Mouse (Mus musculus) thymus, postnatal 25 days (tissue): ENCODE data around the gene Anapc10.
"Not testable (repeated sequence)": the region's sequence is repeated elsewhere in the genome, so short reads cannot be mapped to it uniquely, and the experiment has no call there.

Source experiments
- DNase-seq: peaks from one replicate; pipeline ENCODE4 v3.0.0; 2022

Anapc10 gene

DNA sequence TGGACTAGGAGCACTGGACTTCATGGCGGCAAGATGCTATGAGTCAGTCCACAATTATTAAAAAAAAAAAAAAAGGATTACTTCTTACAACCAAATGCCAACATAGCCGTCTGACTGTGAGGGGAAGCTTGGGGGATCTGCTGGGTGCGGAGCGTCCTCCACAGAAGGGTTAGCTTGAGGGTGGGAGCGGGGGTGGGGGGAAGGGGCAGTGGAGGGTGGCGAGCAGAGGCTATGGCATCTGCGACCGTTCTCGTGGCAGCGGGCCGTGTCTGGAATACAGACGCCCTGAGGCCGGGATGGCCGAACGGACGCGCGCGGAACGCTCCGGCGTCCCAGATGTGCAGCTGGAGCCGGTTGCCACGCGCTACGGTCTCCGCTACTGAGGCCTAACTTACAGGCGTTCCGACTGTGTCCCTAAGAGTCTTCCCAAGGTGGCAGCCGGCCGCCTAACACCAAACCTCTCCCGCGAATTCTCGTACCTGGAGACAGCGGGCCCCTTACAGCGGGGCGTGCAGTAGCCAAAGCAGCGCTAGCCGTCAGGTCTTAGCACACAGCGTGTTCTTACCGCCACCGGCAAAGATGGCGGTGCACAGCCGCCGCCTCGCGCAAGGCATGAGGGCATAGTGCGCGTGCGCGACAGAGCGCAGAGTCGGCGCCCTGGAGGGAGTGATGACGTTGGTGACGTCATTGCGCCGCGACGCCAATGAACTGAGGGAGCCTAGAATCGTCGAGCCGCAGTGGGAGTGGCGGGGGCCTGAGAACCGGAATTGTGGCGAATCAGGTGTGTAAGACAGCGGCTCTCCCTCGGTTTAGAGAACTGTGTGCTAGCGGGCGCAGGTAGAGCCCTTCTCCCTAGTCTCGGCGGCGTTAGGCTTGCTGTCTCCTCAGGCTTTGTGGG is at the start of gene Anapc10, which contains the start of gene Abce1:
Gene Anapc10 (plus strand): TSS at position 757 of the 898 bp plus-strand sequence.
Gene Abce1 (minus strand): TSS at position 677 of the 898 bp plus-strand sequence.
- DNase-seq = peak; percentile 98

DNA sequence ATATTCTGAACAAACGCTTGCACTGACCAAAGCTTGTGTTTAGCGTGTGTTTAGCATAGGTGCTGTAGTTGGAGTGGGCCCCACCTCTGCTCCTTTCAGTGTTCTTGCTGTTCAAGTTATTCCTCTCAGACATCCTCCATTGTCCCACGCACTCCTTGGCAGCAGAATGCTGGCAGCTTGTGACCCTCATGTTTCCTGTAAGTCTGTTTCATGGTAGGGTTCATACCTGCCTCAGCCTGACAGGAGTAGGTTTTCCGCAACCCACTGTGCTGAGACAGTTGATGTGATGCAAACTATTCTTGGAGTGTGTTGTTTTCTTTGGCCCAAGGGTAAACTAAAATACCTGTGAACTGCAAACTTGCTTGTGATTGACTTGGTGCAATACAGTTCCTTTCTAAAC is 35.2 kb upstream of the Anapc10 start:
- no peak for DNase-seq

DNA sequence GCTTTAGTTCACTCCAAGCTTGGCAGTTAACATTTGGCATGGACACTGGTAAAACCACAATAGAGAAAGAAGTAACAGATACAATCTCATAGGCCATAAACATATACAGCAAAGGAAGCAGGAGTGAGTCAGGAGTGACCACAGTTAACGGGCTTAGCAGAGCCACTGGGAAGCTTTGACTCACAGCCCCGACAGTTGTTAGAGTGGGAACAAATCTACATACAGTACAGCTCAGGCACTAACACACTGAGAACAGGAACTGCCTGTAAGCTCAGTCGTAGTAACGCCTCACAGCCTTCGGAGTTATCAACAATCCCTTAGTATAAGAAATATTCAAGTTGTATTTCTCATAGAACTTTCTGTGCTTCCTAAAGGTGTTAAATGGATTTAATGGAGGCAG is 32.6 kb upstream of the Anapc10 start:
- no peak for DNase-seq

DNA sequence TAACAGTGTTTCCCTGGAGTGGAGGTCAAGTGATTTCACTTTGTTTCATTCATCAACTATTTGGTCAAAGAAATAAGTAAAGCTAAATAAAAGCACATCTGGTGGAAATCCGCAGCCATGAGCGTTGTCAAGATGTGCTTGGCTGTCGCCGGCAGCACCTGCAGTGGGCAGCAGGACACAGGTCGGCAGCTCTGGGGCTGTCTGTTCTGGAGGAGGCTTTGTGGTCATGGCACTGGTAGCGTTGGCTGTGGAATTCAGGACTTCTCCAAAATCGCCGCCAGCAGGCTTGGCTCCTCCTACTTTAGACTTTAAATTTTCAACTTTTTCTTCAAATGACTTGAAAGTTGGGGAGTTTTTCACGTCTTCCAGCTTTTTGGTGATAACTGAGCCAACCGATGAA is 31.5 kb upstream of the Anapc10 start:
- DNase-seq = not testable (repeated sequence)

DNA sequence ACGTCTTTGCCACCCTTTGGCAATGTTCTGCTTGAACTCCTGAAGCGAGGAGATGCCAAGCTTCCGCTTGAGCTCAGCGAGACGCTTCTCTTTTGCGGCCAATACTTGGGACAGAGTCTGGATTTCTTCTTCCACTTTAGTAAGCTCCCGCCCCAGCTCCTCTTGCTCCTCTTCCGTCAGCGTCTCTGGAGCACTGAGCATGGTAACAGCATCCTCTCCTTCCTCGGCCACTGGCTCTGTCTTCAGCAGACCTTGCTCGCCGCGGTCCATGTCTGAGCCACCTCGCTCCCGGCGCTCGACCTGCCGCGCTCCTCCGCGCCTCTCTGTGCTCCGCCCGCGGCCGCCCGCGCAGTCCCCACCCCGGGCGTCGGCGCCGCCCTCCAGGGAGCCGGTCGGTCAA is 31.1 kb upstream of the Anapc10 start:
- peak; percentile 6 for DNase-seq

DNA sequence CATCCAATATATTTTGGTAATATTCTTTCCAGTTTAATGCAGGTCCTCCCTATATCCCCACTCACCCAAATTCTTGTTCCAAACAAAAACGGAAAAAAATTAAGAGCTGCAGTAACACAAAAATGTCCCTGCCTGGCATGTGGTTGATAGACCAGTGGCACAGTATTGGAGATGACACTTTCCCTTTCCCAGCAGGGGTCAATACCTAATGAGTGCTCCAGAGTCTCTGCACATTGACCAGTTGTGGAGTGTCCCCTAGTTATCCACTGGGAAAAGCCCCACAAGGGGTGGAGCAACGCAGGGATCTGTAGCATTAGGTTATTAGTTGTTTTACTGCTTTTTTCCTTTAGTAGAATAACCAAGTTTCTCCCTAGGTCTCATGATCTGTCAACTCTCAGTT is 30.7 kb upstream of the Anapc10 start:
- no peak for DNase-seq

DNA sequence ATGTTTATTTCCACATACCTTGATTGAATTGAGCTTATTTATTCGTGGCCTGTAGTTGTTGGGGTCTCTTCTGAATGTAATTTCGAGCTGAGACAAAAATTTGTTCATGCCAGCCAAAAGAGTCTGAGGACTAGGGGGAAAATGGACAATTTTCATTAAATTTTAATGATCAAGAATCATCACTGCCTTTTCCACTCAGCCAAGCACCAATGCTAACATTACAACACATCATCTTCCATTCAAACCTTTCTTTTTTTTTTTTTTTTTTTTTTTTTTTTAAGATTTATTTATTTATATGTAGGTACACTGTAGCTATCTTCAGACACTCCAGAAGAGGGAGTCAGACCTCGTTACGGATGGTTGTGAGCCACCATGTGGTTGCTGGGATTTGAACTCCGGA is 25.7 kb upstream of the Anapc10 start:
- DNase-seq = not testable (repeated sequence)

DNA sequence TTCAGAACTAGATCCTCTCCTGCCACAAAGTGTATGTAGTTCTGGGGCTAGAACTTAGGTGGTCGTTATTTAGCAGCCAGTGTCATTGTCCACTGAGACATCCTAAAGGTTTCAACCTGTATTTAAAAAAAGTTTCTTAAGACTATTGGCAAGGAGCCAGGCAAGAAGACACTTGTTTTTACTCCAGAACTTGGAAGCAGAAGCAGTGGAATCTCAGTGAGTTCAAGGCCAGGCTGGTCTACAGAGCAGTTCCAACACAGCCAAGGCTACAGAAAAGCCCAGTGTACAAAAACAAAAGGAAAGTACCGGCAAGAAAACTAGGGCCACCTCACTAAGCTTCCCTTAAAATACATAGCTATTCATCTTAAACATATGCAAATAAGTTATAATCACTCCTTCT is 19.1 kb upstream of the Anapc10 start:
- DNase-seq = no peak

DNA sequence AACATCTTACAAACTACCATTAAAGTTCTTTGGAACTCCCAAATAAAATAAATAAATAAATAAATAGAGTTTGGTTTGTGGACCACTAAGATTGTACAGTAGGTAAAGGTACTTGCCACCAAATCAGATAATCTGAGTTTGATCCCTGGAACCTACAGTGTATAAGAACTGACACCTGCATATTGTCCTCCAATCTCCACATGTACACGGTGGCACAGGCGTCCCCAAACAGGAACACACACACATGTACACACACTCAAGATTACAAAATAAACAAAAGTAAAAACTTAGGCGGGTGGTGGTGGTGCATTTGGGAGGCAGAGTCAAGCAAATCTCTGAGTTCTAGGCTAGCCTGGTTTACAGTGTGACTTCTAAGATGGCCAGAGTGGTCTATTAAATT is 4.9 kb upstream of the Anapc10 start:
- DNase-seq = no peak

DNA sequence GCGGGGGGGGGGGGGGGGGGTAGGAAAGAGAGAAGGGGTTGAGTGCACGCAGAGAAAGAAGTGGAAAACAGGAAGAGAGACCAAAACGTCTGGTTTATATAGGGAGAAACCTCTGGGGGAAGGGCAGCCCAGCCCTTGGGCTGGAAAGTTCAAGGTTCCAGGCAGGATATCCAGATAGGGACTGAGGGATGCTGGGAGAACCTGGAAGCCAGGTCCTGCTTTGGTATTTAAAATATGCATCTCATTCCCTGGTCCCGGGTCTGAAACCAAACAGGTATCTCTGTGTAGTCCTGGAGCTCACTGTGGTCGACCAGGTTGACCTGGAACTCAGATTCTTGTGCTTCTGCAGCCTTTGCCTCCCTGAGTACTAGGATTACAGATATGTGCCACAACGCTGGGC is 1.1 kb downstream of the Anapc10 start:
- no peak for DNase-seq

DNA sequence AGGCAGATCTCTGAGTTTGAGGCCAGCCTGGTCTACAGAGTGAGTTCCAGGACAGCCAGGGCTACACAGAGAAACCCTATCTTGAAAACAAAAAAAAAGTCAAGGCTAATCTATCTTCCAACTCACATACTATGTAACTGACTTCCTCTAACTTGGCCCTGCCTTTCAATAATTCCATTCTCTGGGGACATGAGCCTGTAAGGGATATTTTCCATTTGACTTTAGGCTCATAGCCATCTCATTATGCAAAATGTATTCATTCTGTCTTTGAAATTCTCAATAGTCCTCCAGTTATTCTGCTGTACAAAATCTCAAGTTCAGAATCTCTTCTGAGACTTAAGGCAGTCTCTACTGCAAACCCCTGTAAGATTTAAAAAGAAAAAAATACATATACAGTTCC is 9.9 kb downstream of the Anapc10 start:
- DNase-seq = no peak

DNA sequence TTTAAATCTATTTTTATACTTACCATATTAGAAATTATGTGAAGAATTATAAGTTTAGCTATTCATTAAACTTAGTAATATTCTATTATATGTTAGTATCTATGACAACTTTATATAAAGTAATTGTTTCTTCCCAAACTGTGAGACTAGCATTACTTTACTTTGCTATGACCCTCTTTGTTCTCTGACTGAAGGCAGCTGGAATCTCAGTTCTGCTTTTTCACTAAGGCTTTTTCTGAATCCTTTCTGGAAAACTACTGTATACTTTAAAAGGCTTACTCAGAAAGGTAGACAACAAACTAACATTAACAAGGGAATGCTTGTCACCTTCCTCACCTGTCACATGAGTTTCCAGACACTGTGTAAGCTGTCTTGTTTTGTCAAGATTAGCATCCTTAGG is 11.7 kb downstream of the Anapc10 start:
- DNase-seq = no peak

DNA sequence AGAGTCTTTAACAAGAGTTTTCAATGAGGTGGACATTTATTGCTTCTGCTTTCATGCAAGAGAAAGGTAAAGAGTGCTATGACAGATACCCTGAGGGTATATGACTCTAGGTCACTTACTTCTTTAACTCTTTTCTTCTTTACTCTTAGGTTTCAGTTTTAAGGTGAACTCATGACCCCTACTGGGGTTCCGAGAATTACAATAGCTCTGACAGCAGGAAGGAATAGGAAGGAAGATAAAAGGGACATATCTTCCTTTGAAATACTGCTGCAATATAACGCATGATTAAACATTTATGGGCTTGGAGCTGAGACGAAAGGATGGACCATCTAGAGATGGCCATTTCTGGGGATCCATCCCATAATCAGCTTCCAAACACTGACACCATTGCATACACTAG is 13.0 kb downstream of the Anapc10 start:
- DNase-seq = peak; percentile 21

DNA sequence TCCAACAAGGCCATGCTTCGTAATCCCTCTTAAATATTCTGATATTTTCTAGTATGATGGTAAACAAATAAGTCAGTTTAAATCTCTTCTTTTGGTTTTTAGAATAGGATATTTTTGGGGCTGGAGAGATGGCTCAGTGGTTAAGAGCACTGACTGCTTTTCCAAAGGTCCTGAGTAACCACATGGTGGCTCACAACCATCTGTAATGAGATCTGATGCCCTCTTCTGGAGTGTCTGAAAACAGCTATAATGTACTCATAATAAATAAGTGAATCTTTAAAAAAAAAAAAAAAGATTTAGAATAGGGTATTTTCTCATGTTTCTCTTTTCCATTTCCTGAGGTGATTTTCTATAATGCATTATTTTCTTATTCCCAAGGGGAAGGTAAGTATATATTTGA is 16.3 kb downstream of the Anapc10 start:
- no peak for DNase-seq

DNA sequence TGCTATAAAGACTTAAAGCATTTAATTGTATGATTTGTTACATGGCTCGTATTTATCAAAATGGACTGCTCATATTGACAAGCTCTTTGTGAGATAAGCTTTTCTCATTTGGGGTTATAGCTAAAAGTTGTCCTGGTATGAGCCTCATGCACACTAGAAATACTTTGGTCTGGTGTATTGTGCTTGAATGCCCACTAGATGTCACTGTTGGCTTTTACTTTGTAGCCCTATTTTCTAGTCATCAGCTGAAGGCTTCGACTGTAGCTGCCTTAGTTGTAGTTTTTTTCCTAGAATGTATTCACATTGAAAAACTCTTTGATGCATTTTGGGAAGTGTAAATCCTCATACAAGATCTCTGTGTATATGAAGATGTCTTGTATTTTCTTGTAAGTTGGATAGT is 22.7 kb downstream of the Anapc10 start:
- DNase-seq = peak; percentile 9

DNA sequence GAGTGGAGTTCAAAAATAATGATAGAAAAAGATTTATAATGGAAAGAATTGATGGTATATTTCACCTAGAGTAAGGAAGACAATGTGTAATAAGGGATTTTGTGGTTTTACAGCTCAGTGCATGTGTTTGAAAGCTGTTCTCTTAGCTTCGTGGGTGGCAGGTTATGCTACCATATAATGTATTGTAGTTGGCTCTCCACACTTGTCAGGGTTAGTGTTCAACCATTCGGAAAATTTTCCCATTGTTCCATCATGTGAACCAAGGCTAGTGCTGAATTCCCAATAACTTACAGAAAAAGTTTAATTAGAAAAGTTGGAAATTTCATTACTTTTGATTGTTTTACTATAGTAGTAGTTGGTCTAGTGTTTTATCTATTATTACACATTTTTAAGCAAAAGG is 36.6 kb downstream of the Anapc10 start:
- no peak for DNase-seq

DNA sequence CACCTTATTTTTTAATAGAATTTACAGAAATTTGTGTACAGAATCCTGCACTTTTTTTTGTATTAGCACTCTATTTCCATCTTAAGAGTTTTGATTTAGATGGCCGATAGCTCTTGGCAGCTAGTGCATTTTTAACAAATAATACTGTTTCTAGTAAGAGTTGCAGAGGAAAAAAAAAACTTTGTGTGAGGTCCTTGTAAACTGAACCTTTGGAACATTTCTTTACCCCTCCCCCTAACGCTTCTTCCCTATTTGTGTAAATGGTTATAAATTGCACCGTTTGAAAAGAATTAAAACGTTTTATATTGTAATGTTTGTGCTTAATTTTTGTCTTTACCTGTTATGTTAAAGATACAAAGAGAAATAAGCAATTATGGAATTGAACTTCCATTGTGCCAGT is 37.0 kb downstream of the Anapc10 start:
- DNase-seq = no peak

DNA sequence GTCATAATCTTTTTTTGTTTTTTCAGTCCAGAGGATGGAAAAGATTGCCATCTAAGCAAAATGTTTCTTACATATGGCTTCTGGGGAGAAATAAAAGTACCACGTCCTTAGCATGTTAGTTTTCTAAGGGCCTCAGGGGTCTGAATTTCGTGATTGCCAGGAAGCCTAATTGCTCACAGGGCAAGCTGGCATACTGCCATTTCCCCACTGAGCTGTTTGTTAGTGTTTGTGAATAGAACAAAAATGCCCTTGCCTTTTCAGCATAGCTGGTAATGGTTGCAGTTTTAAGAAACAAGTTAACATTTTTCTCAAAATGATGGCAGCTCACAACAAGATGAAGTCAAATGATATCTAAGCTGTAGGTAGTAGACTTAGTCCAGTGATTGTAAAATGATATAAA is 38.7 kb downstream of the Anapc10 start:
- no peak for DNase-seq

DNA sequence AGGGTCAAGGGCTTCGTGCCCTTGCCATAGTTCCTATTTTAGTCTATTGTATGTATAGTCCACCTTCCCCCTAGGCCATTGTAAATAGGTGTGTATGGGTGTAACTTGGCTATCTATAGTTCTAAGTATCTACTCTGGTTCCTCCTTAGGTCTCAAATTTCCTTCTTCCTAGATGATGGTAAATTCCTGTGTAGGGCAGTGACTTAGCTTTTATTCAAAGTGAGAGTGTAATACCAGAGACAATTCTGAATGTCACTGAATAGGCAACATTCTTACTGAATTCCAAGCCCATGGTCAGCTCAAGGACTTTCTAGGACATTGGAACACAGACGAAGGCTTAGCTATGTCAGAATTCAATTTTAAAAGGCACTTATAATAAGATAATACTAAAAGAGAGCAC is 83.3 kb downstream of the Anapc10 start:
- DNase-seq = not testable (repeated sequence)

DNA sequence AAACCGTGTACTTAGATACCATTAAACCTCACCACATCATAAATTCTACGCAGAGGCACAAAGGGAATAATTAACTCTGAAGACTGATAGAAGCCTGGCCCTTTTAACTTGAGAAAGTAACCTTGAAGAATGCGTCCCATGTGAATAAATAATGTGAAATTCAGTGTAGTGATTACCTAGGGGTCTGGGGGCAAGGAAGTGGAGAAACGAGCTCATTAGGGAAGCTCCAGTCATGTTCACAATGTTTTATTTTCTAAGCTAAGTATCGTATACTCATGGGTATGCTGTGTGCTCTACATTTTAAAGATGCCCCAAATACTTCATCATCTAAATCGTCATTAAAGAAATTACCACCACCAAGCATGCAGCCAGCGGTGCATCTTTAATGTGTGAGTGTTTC is 85.1 kb downstream of the Anapc10 start:
- DNase-seq = no peak

DNA sequence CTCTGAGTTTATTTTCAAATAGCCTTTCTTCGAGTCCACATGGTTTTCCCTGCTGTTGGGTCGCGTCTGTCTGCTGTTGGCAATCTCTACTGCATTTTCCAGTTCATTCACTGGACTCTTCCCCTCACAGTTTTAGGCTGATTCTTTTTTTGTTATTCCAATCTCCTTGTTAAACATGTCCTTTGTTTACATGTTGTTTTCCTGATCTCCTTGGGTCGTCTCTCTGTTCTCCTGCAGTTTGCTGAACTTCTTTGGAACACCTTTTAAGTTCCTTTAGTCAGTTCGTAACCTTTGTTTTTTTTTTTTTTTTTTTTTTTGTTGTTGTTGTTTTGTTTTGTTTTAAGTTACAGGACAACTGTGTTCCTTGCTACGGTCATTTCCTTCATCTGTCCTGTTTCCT is 92.9 kb downstream of the Anapc10 start:
- no peak for DNase-seq

DNA sequence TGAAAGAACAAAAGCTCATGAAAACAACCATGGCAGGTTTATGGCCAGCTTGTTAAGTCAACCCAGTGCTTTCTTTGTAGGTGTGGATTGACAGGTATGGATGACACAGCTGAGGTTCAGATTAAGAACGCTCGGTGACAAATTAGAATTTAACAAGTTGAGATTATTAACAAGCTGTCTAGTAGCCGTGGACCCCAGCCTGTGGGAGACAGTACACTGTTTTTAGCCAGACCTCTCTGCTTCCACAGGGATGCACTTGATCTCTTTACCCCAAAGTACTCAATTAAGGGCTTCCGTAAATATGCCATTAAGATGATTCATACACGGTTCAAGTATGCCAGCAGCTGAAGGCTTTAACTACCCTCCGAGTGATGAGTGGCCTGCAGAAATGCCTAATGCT is 95.4 kb downstream of the Anapc10 start:
- DNase-seq = no peak

DNA sequence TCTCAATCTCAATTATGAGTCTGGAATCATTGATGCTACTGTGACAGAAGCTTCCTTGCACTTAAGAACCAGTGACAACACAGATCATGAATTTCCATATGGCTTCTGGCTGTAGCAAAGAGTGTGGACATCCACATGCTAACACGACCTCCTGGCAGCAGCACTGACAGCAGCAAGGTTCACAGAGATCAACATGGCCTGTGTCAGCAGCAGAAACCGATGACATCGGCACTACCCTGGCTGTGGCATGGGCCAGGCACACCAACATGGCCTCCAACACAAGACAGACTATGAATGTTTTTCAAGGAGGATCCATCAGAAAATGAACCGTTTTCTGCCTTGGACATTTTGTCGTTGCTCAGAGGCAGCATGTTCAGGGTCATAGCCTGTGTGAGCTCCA is 114.9 kb downstream of the Anapc10 start:
- DNase-seq = no peak
